Mouse (Mus musculus) ovary, postnatal 36 days (tissue): ENCODE data around the gene Cracr2a.

Experiments used
- DNase-seq: peaks from one replicate; pipeline ENCODE4 v3.0.0; 2022; ENCODE audit warnings: low spot score, mixed read lengths

Cracr2a gene

DNA sequence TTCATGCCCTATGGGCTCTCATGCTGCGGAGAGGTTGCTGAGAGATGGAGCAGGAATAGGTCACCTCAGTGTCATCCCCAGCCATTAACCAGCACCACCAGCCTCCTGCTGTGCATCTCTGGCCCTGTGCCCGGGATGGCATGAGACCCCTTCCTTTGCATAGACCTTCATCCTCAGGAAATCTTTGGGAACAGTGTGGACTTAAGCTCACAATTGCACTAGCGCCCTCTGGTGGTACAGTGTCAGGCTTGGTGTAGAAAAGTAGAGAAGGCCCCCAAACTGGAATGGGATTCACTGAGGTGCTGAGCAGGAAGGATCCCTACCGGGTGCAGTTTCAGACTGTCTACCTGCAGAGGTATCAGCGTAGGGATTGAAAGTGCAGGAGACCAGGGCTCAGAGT lies 64.0 kb downstream of the Cracr2a start:
- DNase-seq: peak; percentile 48

GRCm38 (mm10) chr6:127627453-127627852 lies 66.3 kb downstream of the Cracr2a start:
- DNase-seq: no peak

DNA sequence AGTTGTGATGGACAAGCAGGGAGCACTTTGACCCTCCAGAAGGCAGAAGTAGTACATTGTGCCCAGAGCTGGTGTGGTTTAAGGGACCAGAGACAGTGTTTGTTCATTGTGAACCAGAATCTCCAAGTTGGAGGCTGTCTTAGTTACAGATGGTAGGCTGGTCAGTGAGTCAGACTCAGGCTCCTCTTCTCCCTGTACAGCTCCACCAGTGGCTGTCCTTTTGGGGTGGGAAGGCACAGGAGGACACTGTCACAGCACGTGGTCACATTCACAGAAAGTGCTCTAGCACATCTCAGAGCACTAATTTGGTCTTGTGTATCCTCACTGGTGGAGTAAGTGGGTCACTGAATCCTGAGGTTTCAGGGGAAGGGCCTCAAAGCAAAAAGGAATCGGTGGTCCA lies 68.1 kb downstream of the Cracr2a start:
- no peak for DNase-seq

- no peak for DNase-seq
Observed at GRCm38 (mm10) chr6:127634858-127635257, 73.7 kb downstream of the Cracr2a start.

DNA sequence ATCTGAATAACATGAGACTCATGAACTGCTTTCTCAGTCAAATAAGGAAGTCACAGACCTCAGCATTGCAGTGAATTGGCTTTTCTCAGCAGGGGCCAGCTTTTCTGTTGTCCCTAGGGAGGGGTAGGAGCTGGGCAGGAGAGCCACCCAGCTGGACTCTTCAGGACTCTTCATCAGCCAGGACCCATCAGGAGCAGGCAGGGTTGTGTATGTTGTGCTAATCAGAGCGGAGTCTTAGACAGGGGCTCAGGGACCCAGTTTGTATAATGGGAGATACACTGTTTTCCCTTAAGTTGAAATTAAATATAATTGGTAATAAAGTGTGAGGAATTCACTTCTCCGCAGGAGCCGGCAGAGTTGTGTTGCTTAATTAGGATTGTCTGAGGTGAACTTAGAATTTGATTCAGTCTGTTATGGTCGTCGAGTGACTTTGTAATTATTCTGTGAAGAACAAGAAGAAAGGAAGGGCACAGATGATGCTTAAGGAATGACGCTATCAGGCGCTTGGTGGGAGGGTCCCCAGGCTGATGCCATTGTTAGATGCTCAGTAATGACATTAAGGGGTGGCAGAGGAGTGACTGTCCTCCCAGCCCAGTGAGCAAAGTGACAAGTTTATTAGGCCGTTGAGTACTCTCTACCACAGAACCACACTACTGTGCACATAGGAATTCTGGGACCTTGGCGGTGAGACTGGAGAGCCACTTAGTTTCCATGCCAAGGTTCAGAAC lies 74.5 kb downstream of the Cracr2a start:
- DNase-seq: no peak

DNA sequence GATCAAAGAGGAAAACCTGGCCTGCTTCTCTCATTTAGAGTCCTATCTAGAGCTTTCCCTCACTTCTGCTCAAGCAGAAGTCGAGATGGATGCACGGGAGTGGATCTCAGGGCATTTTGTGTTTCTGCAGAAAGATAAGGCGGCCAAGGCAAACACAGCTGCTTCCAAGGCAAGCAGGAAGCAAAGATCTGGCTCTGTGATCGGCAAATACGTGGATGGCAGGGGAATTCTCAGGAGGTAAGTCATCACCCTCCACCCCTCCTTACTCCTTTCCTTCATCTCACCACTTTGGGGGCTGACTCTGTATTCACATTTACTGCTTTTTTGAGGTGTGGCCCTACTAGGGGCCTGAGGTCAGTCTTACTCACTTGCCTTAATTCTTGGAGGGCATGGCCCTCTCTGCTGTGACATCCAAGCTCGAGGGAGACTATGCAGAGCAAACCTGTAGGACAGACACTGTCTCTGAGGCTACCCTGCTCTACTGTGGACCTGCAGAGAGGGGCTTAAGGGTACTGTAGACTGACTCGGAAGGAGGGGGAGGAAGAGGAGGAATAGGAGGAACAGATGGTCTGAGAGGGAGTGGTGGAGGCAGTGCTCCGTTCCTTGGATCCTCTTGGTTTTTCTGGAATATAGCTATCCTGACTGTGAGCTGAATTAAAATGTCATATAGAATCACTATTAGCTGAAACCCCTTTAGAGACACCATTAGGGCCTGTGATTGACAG lies 80.1 kb downstream of the Cracr2a start:
- no peak for DNase-seq

GRCm38 (mm10) chr6:127655988-127656387 lies 94.8 kb downstream of the Cracr2a start:
- no peak for DNase-seq

GRCm38 (mm10) chr6:127657152-127657551 lies 96.0 kb downstream of the Cracr2a start:
- DNase-seq: no peak

DNA sequence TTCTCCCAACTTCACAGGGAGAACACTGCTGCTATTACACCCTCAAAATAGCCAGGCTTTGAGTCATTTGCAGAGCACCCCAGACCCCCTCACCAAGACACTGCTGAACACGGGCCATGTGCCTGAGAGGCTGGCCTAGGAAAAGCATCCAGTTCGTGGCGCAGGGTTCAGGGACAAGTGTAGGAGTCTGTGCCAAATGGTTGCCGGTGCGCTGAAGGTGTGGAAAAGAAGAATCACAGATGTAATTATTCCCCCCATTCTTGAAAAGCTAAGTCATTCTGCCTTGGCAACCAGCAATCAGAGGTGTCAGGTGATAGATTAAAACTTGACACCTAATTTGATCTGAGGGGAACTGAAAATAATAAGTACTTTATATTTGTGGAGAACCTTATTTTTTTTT lies 98.3 kb downstream of the Cracr2a start:
- no peak for DNase-seq

DNA sequence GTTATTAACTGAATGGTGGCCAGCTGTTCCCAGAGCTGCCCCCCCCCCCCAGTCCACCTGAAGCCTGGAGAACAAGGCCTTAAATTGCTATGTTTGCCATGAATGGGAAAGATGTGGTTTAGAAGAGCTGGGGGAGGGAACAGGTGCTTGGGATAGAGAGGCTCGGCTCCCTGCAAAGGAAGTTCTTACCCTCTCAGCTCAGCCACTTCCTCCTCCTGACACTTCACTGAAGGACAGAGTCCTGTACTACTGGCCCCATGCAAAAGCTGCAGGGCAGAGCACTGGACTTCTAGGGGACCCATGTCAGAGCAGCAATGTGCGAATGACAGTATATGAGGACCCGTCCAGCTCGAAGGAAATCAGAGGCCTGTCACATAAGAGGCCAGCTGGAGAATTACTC lies 98.8 kb downstream of the Cracr2a start:
- DNase-seq: no peak

GRCm38 (mm10) chr6:127661717-127662292 lies 100.7 kb downstream of the Cracr2a start:
- DNase-seq: no peak

- no peak for DNase-seq
Observed at GRCm38 (mm10) chr6:127663263-127663662, 102.1 kb downstream of the Cracr2a start.

DNA sequence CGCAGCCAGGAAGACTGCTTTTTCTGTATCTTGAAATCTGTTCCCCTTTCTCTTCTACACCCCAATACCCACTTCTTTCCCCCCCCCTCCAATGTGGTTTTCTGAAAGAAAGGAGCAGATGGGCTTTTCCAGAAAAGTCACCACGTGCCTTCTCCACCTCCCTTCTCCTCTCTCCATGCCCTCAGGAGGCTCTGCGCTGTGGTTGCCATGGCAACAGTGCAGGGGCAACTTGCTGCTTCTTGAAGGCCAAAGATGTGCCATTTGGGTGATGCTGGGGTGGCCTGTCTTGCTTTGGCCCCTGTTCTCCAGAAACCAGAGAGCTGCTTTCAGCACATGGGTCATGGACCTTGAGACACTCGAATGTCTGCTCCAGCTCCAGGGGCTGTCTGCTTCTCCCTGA lies 108.2 kb downstream of the Cracr2a start:
- no peak for DNase-seq

DNA sequence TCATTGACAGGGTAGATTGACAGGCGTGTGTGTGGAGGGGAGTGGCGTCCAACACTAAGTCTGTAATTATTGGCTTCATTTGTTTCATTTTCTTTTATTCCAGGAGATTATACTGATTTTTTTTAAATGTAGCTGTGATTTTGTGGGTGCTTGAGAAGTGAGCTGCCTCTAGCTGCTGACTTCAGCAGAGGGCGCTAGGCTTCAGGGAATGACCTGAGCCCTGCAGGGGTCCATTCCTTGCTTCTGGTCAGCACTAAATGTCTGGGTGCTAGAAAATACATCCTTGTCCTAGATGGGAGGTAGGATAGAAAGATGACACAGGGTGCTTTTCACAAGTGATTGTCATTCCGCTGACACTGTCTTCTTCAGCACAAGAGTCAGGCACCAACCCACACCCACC lies 108.9 kb downstream of the Cracr2a start:
- DNase-seq: no peak

DNA sequence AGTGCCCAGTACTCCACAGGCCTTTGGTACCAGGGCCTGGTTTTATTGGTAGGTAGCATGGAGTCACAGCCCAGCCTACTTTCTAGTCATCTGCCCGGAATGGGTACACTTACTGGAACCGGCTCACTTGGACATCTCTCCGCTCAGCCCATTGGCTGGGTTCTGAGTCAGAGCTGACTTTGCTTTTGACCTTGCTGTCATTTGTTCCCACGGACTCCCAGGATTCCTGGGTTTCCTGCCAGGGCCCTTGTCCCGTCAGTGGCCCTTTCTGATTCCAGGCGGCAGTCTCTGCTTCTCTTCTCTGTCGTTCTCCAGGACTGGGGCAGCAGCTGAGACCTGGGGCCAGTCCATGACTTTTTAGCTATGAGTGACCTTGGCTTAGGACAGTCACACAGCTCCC lies 110.9 kb downstream of the Cracr2a start:
- no peak for DNase-seq

DNA sequence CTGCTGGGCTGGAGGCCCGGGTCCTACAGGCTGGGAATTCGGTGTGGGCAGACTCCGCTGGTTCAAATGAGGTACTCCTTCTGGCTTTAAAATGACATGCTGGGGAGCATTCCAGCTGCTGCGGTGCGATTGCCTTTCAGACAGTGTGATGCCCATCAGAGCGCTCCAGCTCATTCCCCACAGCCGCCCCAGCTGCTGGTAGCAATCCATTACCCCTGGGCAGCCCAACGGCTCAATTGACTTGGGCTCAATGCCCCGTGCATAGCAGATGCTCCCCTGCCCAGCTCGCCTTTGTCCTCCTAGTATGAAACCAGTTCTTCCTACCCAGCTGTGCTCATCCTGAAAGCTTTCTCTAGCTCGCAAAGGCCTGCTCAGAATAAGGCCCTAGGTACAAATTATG lies 115.7 kb downstream of the Cracr2a start:
- DNase-seq: no peak

DNA sequence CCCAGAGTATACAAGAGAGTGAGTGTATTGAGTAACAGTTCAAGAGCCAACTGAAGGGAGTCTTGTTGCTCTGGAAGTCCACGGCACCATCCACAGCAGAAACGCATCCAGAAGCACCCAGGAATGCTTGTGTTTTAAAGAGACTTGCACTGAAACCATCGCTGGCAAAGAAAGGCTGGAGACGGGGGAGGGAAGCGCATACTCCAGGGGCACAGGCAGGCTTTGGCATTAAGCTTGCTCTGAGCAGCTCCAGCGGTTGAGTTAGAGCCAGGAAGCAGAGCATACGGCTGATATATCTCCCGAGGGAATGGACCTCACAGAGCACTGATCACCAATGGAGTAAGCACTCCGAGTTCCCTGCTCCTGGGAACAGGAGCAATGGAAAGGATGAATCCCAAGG lies 117.2 kb downstream of the Cracr2a start:
- DNase-seq: no peak

GRCm38 (mm10) chr6:127678998-127679397 lies 117.9 kb downstream of the Cracr2a start:
- DNase-seq: no peak

- DNase-seq: no peak
Observed at GRCm38 (mm10) chr6:127680784-127681183, 119.6 kb downstream of the Cracr2a start.

GRCm38 (mm10) chr6:127683561-127683960 lies 122.4 kb downstream of the Cracr2a start:
- DNase-seq: peak; percentile 17

GRCm38 (mm10) chr6:127684981-127685380 lies 123.8 kb downstream of the Cracr2a start:
- DNase-seq: peak; percentile 13

DNA sequence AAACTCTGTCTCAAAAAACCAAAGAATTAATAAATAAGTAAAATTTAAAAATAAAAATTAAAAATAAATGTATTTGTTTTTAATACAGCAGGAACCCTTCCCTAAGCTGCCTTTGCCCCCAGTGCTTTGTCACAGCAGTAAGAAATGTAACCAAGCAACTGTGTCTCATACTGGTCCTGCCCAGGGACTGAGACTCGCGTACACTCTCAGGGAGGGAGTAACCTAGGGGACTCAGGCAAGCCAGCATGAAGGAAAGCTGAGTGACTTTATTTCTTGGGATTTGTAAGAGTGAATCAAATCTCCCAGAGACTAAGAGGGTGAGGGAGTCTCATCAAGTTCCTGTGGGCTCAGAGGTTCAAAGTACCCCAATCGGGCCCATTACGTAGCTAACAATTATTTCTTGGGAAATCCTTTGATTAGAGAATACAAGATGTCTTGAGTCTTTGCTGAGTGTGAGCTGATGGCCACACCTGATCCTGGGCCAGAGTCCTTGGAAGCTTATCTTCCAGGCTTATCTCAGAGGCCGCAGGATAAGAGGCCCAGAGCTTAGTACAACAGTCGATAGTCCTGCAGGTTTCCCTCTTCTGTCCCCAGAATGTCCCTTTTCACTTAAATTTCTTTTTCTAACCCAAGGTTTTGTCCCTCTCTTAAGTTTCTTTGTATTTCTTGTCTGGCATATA lies 126.2 kb downstream of the Cracr2a start:
- DNase-seq: no peak

GRCm38 (mm10) chr6:127692298-127692697 lies 131.2 kb downstream of the Cracr2a start:
- no peak for DNase-seq
